Mouse (Mus musculus) megakaryocyte-erythroid progenitor cell, adult 5-6 weeks (primary cell): ENCODE results near the gene E130114P18Rik. TPM values are rescaled to one million over a fixed set of nuclear protein-coding genes. Genes with fewer than 3 reads are reported as not detected.

Experiments
- ATAC-seq: replicated peaks from 2 replicates; pipeline ENCODE4 v1.8.0; 2016; ENCODE audit warnings: mild to moderate bottlenecking, inconsistent platforms; ENCODE audit not compliant: severe bottlenecking, poor library complexity, low FRiP score, low TSS enrichment
- total RNA-seq, 2 experiments: library from RNA; stranded (forward) in 1 of 2; stranded (reverse) in 1 of 2; fragments of 200-1000, 215-1000 nt in 1 of 2; fragments of >200 nt in 1 of 2; fragmentation: Nextera tagmentation in 1 of 2; gene quantifications; 2 replicates each; pipeline ENCODE4 v1.2.3; 2014 to 2017

Gene E130114P18Rik
- total RNA-seq, 2 experiments from 2014 or later: not detected

GRCm38 (mm10) chr4:97714616-97715015, 63.3 kb downstream of the E130114P18Rik start:
- ATAC-seq: no peak

- ATAC-seq: no peak
Observed at GRCm38 (mm10) chr4:97714101-97714615, 63.7 kb downstream of the E130114P18Rik start.

- no peak for ATAC-seq
Observed at GRCm38 (mm10) chr4:97712547-97712946, 65.3 kb downstream of the E130114P18Rik start.

GRCm38 (mm10) chr4:97710048-97710765, 67.7 kb downstream of the E130114P18Rik start:
- ATAC-seq: no peak

GRCm38 (mm10) chr4:97707373-97708152, 70.3 kb downstream of the E130114P18Rik start:
- no peak for ATAC-seq

GRCm38 (mm10) chr4:97696684-97697615, 80.9 kb downstream of the E130114P18Rik start:
- ATAC-seq: no peak

- ATAC-seq: no peak
Observed at GRCm38 (mm10) chr4:97695414-97696040, 82.4 kb downstream of the E130114P18Rik start.

GRCm38 (mm10) chr4:97693931-97694330, 83.9 kb downstream of the E130114P18Rik start:
- no peak for ATAC-seq

GRCm38 (mm10) chr4:97693054-97693453, 84.8 kb downstream of the E130114P18Rik start:
- ATAC-seq: no peak

GRCm38 (mm10) chr4:97690384-97690766, 87.5 kb downstream of the E130114P18Rik start:
- no peak for ATAC-seq

- ATAC-seq: no peak
Observed at GRCm38 (mm10) chr4:97689456-97690383, 88.2 kb downstream of the E130114P18Rik start.

GRCm38 (mm10) chr4:97686020-97686419, 91.9 kb downstream of the E130114P18Rik start:
- no peak for ATAC-seq

- no peak for ATAC-seq
Observed at GRCm38 (mm10) chr4:97676579-97676937, 101.3 kb downstream of the E130114P18Rik start.

GRCm38 (mm10) chr4:97675741-97676578, 101.9 kb downstream of the E130114P18Rik start:
- no peak for ATAC-seq

- ATAC-seq: no peak
Observed at GRCm38 (mm10) chr4:97673854-97674510, 103.9 kb downstream of the E130114P18Rik start.

- no peak for ATAC-seq
Observed at GRCm38 (mm10) chr4:97672501-97672900, 105.4 kb downstream of the E130114P18Rik start.

GRCm38 (mm10) chr4:97671911-97672310, 106.0 kb downstream of the E130114P18Rik start:
- ATAC-seq: no peak
